Mouse (Mus musculus): ENCODE data around the gene Ufc1.

The Ufc1 gene

DNA sequence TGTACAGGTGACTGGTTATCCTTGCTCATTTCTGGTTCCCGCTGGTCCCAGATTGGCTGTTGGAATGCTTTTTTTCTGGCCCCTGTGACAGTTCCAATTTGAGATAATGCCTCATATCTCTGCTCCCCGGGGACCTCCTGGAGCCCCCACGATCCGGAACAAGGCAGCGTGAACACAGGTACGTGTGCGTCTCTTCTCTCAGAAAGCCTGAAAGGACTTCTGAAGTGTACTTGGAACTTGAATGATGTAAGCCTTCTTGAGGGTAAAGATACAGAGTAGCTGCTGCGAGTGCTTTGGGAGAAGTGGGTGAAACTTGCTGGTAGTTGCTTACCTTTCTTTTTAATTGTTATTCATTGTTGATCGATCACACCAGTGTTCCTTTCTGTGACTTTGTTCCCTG lies 23.6 kb downstream of the Ufc1 start:
- DNase-seq (ENCODE audit: low spot score in 2 of 2): no peak

DNA sequence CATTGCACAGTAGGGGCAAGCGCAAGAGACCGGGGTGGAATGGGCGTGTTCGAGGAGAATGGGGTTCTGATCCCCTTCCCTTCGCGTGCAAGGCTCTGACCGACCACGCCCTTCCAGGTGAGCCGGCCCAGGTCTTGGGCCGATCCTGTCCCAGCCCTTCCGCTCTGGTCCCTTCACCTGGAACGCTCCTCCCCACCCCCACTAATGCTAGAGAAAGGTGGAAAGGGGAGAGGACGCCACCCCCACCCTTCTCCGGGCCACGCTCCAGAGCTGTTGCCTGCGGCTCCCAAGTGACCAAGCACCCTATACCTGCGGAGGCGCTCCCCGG lies 24.3 kb downstream of the Ufc1 start:
- DNase-seq (ENCODE audit: low spot score in 2 of 2): peak; percentile 35 to 60

DNA sequence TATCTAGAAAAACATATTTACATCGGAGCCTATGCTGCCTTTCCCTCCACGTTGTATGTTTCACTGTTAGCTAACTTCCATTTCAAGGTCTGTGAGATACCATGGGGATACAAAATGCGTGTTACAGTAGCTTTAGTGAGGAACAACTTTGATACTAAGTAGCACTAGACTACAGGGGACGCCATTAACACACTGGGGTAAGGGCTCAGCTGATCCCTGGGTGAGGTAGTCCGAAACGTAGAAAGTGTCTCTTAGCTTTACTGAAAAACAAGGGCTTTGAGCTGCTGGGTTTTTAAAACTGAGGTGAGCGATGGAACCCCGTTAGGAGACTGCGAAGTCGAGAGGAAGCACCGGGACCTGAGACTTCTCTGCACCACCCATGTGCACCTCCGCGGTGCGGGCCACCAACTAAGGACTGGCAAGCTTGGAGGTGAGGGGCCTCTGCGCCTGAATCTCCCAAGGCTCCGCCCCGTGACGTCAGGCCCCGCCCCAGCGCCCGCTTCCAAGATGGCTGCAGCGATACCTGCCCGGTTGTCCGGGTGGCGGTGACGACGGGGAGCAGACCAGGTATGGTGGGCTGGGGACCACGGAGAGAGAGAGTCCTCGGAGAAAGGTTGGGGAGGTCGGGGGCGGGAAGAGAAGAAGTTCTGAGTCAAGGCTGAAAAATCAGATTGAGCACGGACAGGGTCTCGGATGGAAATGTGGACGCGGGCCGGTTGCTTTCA lies 24.8 kb downstream of the Ufc1 start, which contains the start of gene B4galt3:
Gene B4galt3 (plus strand): TSS at position 481 of the 725 bp plus-strand sequence.
- peak; percentile 96 to 99 for DNase-seq (ENCODE audit: low spot score in 2 of 2)

DNA sequence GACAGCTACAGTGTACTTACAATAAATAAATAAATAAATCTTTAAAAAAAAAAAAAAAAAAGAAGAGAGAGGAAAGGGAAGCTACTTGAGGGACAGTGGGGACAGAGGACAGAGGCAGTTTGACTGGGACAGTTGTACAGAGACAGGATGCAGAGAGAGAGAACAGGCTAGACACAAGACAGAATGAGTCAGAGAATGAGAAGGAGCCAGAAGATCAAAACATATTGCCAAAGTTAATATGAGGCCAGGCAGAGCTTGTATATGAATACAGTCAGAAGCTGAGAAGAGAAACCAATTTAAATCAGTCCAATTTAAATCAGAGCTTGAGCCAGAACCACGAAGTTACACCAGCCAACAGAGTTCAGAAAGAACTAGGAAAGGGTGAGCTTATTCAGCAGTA lies 26.5 kb downstream of the Ufc1 start:
- no peak for DNase-seq (ENCODE audit: low spot score in 2 of 2)

DNA sequence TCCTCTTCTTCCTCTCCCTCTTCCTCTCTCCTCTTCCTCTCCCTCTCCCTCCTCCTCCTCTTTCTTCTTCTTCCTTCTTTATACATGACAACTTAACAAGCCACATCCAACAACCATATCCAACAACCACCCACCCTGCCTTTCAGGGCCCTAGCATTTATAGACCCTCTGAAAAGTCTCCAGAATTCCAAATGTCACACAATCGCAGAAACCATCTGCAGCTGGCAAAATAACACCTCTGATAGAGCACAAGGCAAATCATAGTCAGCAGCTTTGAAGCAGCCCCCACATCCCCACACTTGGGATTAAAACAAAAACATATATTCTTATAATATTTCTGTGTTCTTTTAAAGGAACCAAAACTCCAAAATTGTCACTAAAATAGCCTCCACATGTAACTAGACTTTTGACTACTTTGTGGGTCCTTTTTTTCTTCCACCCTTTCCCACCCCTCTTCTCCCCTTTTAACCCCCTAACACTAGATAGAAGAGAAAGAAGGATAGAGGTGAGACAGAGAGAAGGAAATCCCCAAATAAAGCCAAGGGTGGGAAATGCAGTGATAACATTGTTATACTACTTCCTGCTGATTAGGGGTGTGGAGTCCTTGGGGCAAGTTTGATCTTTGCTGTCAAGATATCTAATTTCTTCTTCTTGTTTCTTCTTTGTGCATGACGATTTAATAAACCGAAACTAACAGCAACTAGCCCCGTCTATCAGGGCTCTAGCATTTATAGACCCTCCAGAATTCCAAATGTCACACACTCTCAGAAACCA lies 28.7 kb downstream of the Ufc1 start:
- no peak for DNase-seq (ENCODE audit: low spot score in 2 of 2)

DNA sequence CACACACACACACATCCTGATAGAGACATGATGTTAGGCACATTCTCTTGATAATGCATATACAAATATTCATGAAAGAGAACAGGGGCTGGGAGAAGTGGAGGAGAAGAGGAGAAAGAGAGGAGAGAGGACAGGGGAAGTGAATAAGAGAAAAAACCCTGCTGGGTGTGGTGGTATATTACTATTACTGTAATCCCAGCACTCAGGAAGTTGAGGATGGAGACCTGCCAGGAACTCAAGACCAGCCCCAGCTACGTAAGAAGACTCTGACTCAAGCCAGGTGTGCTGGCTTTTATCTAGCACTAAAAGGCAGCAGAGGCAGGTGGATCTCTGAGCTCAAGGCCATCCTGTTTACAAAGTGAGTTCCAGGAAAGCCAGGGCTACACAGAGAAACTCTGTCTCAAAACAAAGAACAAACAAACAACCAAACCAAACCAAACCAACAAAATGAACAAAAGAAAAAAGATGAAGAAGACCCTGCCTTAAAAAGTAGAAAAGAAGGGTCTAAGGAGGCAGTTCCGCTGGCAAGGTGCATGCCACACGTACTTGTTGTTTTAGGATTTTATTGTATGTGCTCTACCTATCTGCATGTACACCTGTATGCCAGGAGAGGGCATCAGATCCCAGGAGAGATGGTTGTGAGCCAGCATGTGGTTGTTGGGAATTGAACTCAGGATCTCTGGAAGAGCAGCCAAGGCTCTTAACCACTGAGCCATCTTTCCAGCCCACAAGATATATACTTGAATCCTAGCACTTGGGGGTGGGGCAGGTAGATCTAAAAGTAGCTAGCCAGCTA lies 31.0 kb downstream of the Ufc1 start:
- DNase-seq (ENCODE audit: low spot score in 2 of 2): no peak

DNA sequence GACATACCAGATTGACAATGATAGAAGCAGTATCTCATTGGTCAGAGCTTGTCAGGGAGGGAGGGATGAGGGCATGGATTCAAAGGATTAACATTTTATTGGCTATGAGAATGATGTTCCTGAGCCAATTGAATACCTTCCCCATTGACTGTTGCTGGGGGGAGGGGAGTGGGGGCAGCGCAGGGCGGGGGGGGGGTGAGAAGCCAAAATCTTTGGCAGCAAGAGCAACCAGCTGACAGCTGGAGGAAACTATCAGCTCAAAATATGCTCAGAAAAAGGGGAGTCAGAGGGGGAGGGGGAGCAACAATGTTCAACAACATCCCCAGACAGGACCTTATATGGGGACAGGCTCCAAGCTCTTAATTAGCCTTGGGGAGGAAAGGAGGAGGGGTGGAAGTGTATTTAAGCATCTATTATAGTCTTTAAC lies 31.6 kb downstream of the Ufc1 start:
- DNase-seq (ENCODE audit: low spot score in 2 of 2): no peak

DNA sequence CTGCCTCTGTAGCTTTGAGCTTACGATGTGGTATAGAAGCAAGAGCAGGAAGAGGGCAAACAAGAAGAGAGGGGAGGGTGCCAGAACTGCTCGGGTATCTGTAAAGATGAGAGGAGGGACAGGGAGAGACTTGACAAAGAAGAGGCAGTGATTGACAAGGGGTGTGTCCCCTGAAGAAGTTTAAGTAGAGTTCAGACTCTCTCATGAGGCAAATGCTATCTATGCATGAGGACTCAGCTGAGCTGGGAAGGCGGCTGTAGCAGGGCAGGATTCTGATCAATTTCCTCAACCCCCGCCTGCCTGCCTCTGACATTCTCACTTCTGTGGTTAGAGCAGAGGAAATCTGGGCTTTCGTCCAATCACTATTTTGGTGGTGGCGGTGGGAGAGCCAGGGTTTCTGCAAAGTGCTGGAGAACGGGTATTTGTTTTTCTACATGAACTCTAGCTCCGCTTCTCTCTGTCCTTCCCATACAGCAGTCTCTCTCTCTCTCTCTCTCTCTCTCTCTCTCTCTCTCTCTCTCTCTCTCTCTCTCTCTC lies 32.2 kb downstream of the Ufc1 start:
- no peak for DNase-seq (ENCODE audit: low spot score in 2 of 2)

DNA sequence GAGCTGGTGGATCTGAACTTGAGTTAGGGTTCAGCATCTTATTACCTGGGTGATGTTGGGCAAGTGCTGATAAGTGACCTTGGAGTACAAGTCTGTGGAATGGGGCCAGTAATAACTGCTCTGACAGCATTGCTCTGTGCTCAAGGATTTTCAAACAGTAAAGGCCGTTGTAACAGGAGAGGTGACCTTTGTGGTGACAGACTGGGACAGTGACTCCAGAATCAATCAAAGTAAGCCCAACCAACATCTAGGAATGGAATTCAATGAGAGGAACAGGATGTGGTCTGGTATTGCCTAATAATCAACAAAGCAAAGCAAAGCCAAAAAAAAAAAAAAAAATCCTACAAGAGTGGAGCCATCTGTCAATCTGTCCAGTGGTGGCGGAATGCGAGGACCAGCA lies 34.5 kb downstream of the Ufc1 start:
- no peak for DNase-seq (ENCODE audit: low spot score in 2 of 2)

DNA sequence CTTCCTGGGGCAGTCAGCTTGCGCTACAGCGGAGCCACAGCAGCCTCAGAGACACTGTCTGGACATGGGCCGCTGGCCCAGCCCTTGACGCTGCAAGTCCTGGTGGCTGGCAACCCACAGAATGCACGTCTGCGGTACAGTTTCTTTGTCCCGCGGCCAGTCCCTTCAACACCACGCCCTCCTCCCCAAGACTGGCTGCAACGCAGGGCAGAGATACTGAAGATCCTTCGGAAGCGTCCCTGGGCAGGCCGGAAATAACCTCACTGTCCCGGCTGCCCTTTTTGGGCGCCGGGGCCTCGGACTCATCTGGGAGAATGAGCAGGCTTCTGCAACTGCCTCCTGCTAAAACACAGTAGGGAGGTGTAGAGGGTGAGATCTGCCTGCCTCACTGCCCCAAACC lies 35.9 kb downstream of the Ufc1 start:
- no peak for DNase-seq (ENCODE audit: low spot score in 2 of 2)

DNA sequence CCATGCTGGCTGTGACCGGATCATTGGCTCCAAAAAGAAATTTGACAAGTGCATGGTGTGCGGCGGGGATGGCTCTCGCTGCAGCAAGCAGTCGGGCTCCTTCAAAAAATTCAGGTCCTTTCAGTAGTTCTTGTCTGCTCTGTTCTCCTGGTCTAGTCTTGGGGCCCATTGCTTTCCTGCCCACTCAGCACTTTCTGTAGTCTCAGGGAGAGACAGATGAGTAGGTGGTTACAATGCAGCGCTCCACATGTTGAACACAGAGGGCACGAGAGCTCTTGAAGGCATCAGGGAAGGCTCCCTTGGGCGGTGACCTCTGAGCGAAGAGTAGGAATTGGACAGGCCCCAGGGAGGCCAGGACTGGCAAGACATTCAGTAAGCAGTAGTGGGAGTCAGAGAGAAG lies 37.0 kb downstream of the Ufc1 start:
- no peak for DNase-seq (ENCODE audit: low spot score in 2 of 2)

DNA sequence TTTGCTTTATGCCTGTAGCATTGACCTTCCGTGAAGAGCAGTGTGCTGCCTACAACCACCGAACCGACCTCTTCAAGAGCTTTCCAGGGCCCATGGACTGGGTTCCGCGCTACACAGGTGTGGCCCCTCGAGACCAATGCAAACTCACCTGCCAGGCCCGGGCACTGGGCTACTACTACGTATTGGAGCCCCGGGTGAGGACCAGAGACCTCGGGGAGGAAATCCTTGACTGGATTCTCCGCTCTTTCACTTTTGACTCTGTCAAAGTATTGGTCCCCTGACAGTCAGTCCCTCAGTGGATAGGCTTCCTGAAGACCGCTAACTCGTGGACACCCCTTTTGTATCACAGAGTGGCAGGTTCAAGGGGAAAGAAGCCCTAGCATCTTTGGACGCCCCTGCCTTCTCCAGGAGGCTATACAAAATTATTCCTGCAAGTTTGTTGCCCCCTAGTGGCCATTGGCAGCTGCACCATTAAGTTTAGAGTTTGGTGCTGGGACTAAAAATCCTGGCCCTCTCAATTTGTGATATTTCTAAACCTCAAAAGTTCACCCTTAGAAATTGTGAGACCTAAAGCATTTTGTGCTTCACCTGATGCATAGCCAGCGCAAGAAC lies 37.8 kb downstream of the Ufc1 start:
- DNase-seq (ENCODE audit: low spot score in 2 of 2): peak in 1 of 2 experiments; percentile 66

DNA sequence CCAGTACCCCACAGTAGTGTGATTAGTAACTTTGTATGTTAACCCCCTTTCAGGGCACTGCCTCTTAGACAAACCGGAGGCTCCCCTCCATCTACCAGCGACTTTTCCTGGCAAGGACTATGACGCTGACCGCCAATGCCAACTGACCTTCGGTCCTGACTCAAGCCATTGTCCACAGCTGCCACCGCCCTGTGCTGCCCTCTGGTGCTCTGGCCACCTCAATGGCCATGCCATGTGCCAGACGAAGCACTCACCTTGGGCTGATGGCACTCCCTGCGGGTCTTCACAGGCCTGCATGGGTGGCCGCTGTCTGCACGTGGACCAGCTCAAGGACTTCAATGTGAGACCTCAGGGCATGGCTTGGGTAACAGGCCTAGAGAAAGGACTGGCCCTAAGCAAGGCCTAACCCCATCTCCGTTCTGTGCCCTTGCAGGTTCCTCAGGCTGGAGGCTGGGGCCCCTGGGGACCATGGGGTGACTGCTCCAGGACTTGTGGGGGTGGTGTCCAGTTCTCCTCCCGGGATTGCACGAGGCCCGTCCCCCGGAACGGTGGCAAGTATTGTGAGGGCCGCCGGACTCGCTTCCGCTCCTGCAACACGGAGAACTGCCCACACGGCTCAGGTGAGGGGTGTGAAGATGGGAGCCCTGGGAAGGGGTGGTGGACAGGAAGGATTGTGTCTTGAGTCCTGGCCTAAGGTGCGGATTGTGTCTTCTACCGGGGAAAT lies 38.6 kb downstream of the Ufc1 start:
- DNase-seq (ENCODE audit: low spot score in 2 of 2): no peak

DNA sequence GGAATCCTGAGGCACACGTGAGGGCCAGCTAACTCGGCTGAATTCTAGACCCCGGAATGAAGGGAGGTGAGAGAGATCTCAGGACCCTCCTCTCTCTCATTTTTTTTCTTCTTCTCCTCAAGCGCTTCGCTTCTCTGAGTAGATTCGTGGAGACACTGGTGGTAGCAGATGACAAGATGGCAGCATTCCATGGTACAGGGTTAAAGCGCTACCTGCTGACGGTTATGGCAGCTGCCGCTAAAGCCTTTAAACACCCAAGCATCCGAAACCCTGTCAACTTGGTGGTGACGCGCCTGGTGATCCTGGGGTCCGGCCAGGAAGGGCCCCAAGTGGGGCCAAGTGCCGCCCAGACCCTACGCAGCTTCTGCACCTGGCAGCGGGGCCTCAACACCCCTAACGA lies 42.4 kb downstream of the Ufc1 start:
- DNase-seq (ENCODE audit: low spot score in 2 of 2): no peak

DNA sequence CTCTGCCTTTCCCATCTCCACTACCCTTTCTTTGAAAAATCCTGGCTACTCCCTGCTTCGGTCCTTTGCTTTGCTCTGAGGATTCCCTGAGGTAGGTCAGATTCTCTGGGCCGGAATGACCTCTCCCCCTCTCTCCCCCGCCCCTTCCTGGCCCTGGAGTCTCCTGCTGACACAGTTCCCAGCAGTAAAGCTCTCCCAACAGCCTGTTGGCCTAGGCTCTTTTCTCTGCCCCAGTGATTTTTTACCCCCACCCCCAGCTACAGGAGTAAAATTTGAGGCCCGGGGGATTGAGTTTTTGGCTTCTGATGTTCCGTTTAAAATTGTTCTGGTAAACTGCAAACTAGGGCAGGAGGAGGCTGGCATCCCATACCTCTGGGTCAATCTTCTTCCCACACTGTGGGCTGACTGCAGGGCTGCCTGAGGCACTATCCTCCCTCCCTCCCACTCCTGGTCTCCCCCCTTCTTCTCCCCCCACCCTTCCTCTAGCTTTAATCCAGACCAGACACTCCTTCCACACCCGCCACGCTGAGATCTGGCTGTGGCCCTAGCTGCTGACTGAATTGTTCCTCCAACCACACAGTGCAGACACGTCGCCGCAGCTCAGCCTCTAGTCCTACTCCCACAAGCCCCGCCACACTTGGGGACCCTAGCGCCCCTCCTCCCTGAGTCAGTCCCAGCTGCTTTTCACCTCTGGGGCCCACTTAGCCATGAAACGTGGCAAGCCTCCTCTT lies 43.1 kb downstream of the Ufc1 start:
- DNase-seq (ENCODE audit: low spot score in 2 of 2): no peak

DNA sequence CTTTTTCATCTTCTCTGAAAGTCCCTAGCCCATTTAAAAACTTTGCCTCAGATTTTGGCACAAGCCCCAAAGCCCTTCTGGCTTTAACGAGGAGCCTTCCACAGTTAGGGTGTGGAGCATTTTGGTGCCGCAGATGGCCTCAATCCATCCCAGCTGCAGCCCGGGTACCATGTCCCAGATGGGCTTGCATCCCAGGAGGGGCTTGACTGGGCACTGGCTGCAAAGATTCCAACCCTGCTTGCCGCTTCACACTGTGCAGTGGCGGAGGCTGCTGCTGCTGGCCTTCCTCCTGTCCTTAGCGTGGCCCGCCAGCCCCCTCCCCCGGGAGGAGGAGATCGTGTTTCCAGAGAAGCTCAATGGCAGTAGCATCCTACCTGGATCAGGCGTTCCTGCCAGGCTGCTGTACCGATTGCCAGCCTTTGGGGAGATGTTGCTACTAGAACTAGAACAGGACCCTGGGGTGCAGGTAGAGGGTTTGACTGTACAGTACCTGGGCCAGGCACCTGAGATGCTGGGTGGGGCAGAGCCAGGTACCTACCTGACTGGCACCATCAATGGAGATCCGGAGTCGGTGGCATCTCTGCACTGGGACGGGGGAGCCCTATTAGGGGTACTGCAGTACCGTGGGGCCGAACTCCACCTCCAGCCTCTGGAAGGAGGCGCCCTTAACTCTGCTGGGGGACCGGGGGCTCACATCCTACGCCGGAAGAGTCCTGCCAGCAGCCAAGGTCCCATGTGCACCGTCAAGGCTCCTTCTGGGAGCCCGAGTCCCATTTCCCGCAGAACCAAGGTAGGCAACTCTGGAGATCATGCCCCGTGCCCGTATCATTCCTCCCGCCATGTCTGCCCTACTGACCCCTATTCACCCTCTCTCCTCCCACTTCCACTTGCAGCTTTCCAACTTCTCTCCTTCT lies 43.9 kb downstream of the Ufc1 start, which contains the start of gene Ndufs2:
Gene Ndufs2 (minus strand): TSS at position 709 of the 914 bp plus-strand sequence.
- no peak for DNase-seq (ENCODE audit: low spot score in 2 of 2)

DNA sequence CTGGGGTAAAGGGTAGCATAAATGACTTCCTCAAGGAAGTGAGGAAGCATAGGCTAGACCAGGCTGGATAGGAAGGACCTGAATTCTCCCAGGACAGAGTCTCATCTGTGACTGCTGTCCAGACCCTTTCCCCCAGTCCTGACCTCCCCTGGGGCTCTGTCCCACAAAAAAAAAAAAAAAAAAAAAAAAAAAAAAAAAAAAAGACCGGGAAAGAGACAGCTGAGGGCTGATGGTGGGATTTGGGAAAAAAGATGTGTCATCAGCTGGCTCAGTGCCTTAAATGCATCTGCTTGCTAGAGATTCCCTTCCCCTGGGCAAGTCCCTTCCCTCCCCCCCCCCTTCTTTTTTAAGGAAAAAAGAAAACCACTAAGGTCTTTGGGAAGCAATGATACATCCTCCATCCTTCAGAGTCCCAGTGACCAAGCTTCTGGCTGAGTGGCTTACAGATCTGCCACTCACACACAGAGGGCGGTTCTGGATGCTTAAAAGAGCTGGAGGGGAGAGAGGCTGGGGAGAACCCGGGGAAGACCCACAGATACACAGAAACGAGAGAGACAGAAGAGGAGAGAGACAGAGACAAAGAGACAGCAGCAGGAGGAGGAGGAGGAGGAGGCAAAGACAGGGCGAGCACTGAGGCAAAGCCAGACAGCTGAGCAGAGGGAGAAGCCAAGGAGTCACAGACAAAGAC lies 44.8 kb downstream of the Ufc1 start, which contains the start of gene Adamts4:
Gene Adamts4 (plus strand): TSS at position 509 of the 688 bp plus-strand sequence.
- DNase-seq (ENCODE audit: low spot score in 2 of 2): no peak

DNA sequence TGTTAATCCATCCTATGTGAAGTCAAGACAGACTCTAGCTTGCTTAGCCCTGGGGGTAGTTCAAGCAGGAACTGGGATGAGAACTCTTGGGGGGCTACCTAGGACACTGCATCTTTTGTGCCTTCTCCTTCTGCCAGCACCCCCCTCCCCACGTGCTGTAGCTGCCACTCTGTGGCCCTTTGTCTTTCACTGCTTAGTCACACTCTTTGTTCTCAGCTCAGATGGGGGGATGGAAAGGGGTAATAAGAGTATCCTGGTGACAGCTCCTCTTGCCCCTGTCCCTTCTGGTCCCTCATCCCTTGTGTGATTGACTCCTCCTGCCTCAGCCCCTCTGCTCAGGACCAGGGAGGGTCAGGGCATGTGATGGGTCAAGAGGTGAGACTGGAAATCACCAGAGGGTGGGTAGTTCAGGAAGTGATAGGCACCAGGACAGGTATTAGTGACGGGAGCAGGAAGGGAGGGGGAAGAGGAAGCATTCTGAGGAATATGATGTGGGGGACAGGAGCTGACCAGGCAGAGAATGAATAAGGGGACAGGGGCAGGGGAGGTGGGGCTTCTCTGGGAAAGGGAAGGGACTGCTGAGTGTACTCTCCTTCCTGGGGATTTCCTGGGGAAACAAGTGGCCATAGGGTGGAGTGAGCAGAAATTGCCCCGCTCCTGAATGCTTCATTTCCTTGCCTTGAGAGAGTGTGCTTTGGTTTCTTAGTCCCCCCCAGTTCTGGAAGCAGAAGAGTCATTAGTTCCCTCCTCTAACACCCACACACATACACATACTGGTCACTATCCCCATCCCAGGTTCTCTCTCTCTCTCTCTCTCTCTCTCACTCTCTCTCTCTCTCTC lies 46.2 kb downstream of the Ufc1 start:
- DNase-seq (ENCODE audit: low spot score in 2 of 2): no peak

All from thymus, postnatal 10 days (tissue).